Mouse (Mus musculus): ENCODE measurements around the gene Echdc1.
"Not testable (repeated sequence)": the region's sequence is repeated elsewhere in the genome, so short reads cannot be mapped to it uniquely, and the experiment has no call there.

Gene Echdc1

GRCm38 (mm10) chr10:29313064-29313638, at the start of gene Echdc1:
Gene Echdc1, plus strand, starts transcription at chr10:29313166.
- DNase-seq (ENCODE audit: low spot score in 2 of 2) = peak; percentile 82 to 88

- no peak for DNase-seq (ENCODE audit: low spot score in 2 of 2)
These were observed 31.2 kb upstream of the Echdc1 start for GRCm38 (mm10) chr10:29281736-29282135.

- no peak for DNase-seq (ENCODE audit: low spot score in 2 of 2)
These were observed 27.2 kb upstream of the Echdc1 start for GRCm38 (mm10) chr10:29285757-29286156.

GRCm38 (mm10) chr10:29302230-29302629, 10.7 kb upstream of the Echdc1 start:
- DNase-seq (ENCODE audit: low spot score in 2 of 2) = no peak

- DNase-seq (ENCODE audit: low spot score in 2 of 2) = no peak
These were observed 1.3 kb upstream of the Echdc1 start for GRCm38 (mm10) chr10:29311480-29312219.

- no peak for DNase-seq (ENCODE audit: low spot score in 2 of 2)
These were observed 939 bp downstream of the Echdc1 start for GRCm38 (mm10) chr10:29313905-29314304.

- no peak for DNase-seq (ENCODE audit: low spot score in 2 of 2)
These were observed 11.9 kb downstream of the Echdc1 start for GRCm38 (mm10) chr10:29324817-29325216.

GRCm38 (mm10) chr10:29333836-29334235, 20.9 kb downstream of the Echdc1 start:
- no peak for DNase-seq (ENCODE audit: low spot score in 2 of 2)

GRCm38 (mm10) chr10:29338355-29339056, 25.5 kb downstream of the Echdc1 start:
- DNase-seq (ENCODE audit: low spot score in 2 of 2) = peak; percentile 58 to 81

GRCm38 (mm10) chr10:29344232-29344631, 31.3 kb downstream of the Echdc1 start:
- DNase-seq (ENCODE audit: low spot score in 2 of 2) = peak; percentile 31 to 50

GRCm38 (mm10) chr10:29346638-29347037, 33.7 kb downstream of the Echdc1 start:
- no peak for DNase-seq (ENCODE audit: low spot score in 2 of 2)

GRCm38 (mm10) chr10:29351420-29351819, 38.5 kb downstream of the Echdc1 start:
- DNase-seq (ENCODE audit: low spot score in 2 of 2) = no peak

GRCm38 (mm10) chr10:29352575-29352974, 39.6 kb downstream of the Echdc1 start:
- DNase-seq (ENCODE audit: low spot score in 2 of 2) = no peak

GRCm38 (mm10) chr10:29354183-29354582, 41.2 kb downstream of the Echdc1 start:
- peak; percentile 34 to 76 for DNase-seq (ENCODE audit: low spot score in 2 of 2)

GRCm38 (mm10) chr10:29361095-29361463, 48.1 kb downstream of the Echdc1 start:
- no peak for DNase-seq (ENCODE audit: low spot score in 2 of 2)

- peak; percentile 87 for DNase-seq (ENCODE audit: low spot score in 2 of 2)
These were observed 48.7 kb downstream of the Echdc1 start for GRCm38 (mm10) chr10:29361464-29362196.

- DNase-seq (ENCODE audit: low spot score in 2 of 2) = no peak
These were observed 49.4 kb downstream of the Echdc1 start, which contains the start of gene Rnf146 for GRCm38 (mm10) chr10:29362197-29362900. Gene Rnf146, minus strand, starts transcription at chr10:29362442.

GRCm38 (mm10) chr10:29374065-29374464, 61.1 kb downstream of the Echdc1 start:
- DNase-seq (ENCODE audit: low spot score in 2 of 2) = no peak

GRCm38 (mm10) chr10:29381558-29381957, 68.6 kb downstream of the Echdc1 start:
- DNase-seq (ENCODE audit: low spot score in 2 of 2) = no peak

- DNase-seq (ENCODE audit: low spot score in 2 of 2) = not testable (repeated sequence)
These were observed 81.9 kb downstream of the Echdc1 start for GRCm38 (mm10) chr10:29394890-29395289.
